Mouse (Mus musculus): ENCODE measurements around the gene Arhgef28. TPM values are rescaled to one million over a fixed set of nuclear protein-coding genes. Genes with fewer than 3 reads are reported as not detected.
A peak's percentile ranks its signal among the peaks of the same experiment; 100 is the strongest.
"Not testable (repeated sequence)": the region's sequence is repeated elsewhere in the genome, so short reads cannot be mapped to it uniquely, and the experiment has no call there.

Gene Arhgef28
- polyA plus RNA-seq, 1 experiment from 2014 or later: 9.3 TPM

DNA sequence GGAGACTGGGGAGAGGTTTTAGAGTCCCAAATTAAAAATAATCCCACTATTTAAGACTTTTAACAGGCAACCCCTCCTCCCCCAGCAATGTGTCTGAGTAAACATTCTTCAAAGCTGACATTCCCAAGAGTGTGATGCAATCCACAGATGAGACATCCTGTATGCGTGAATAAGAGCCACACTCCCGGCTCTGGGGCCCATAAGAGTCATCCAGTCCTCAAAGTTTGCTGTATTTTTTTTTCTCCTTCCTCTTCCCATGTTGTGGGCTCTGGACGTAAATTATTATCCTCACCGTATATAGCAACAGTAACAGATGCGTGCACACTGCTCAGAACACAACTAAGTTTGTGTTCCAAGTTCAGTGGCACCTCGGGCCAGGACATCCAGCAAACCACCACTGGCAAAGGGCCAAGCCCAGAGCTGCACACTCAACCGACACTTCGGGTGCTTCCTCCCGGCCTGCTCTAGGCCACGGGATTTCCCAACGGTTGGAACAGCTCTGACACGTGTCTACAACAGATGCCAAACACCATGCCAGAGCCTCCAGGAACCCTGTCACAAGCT, 178.5 kb downstream of the Arhgef28 start:
- Histone ChIP-seq H3K9ac (no peak overlapping the region), H3K4me3 (no peak overlapping the region), H3K4me2 (no peak overlapping the region), H3K4me1 (peaks cover 28% of the 10 kb centered on the region), H3K9me3 (no peaks in the 10 kb centered on the region), H3K27me3 (replicated peaks) (no peaks in the 10 kb centered on the region), H3K36me3 (no peaks in the 10 kb centered on the region), H3K27ac (replicated peaks) (0 out of 2 replicates have a peak overlapping the region, but pooled peaks have one; percentile 30)
- no peak for ATAC-seq (ENCODE audit: extremely low read depth, insufficient number of reproducible peaks, low FRiP score, low TSS enrichment)
- WGBS: 44% methylated on average over 12 of the region's 12 CpGs

DNA sequence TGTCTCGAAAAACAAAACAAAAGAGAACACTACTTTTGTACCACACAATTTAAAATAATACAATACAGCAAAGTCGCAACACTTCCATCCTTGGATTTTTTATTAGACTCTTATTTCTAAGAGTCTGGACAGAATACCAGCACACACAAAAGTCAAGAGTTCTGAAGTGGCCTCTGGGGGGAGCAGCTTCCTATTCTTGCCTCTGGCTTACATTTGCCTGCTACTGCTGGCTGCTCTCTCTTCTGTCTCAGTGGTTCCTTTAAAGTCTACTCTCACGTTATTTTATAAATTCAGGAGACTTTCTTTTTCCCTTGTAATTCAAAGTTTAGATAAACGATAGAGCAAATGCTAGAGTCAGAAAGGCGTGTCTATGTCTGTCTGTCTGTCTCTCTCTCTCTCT, 179.1 kb downstream of the Arhgef28 start:
- H3K9me3 ChIP-seq: no peaks in the 10 kb centered on the region
- no peak overlapping the region for H3K9ac ChIP-seq
- H3K27me3 ChIP-seq (replicated peaks): no peaks in the 10 kb centered on the region
- no peak for ATAC-seq (ENCODE audit: extremely low read depth, insufficient number of reproducible peaks, low FRiP score, low TSS enrichment)
- no peak overlapping the region for H3K4me2 ChIP-seq
- peaks cover 28% of the 10 kb centered on the region for H3K4me1 ChIP-seq
- H3K27ac ChIP-seq (replicated peaks): 0 out of 2 replicates have a peak overlapping the region, but pooled peaks have one; percentile 30
- H3K4me3 ChIP-seq: no peak overlapping the region
- WGBS: 71% methylated on average over 5 of the region's 5 CpGs
- H3K36me3 ChIP-seq: no peaks in the 10 kb centered on the region

GRCm38 (mm10) chr13:98025706-98026504, 180.3 kb downstream of the Arhgef28 start:
- no peaks in the 10 kb centered on the region for H3K9me3 ChIP-seq
- H3K9ac ChIP-seq: 0 out of 2 replicates have a peak overlapping the region, but pooled peaks have one; percentile 24
- no peaks in the 10 kb centered on the region for H3K27me3 ChIP-seq (replicated peaks)
- no peaks in the 10 kb centered on the region for H3K36me3 ChIP-seq
- peak overlapping the region; percentile 27 for H3K4me3 ChIP-seq
- peak overlapping the region; percentile 51 for H3K4me2 ChIP-seq
- H3K27ac ChIP-seq (replicated peaks): no peak overlapping the region
- no peak for ATAC-seq (ENCODE audit: extremely low read depth, insufficient number of reproducible peaks, low FRiP score, low TSS enrichment)
- WGBS: 59% methylated on average over 26 of the region's 26 CpGs
- peaks cover 28% of the 10 kb centered on the region for H3K4me1 ChIP-seq

- Histone ChIP-seq H3K9me3 (no peaks in the 10 kb centered on the region), H3K27me3 (replicated peaks) (no peaks in the 10 kb centered on the region), H3K4me2 (peak overlapping the region; percentile 51), H3K4me3 (no peak overlapping the region), H3K27ac (replicated peaks) (no peak overlapping the region), H3K4me1 (peaks cover 28% of the 10 kb centered on the region), H3K9ac (no peak overlapping the region), H3K36me3 (no peaks in the 10 kb centered on the region)
- ATAC-seq (ENCODE audit: extremely low read depth, insufficient number of reproducible peaks, low FRiP score, low TSS enrichment): no peak
- WGBS: 74% methylated on average over 7 of the region's 7 CpGs
Observed at GRCm38 (mm10) chr13:98025162-98025561, 181.1 kb downstream of the Arhgef28 start.

- H3K36me3 ChIP-seq: no peaks in the 10 kb centered on the region
- no peak overlapping the region for H3K27ac ChIP-seq (replicated peaks)
- 83% methylated on average over 12 of the region's 12 CpGs for WGBS
- H3K4me1 ChIP-seq: peaks cover 28% of the 10 kb centered on the region
- H3K27me3 ChIP-seq (replicated peaks): no peaks in the 10 kb centered on the region
- no peak overlapping the region for H3K9ac ChIP-seq
- no peak overlapping the region for H3K4me3 ChIP-seq
- no peak overlapping the region for H3K4me2 ChIP-seq
- H3K9me3 ChIP-seq: no peaks in the 10 kb centered on the region
- no peak for ATAC-seq (ENCODE audit: extremely low read depth, insufficient number of reproducible peaks, low FRiP score, low TSS enrichment)
Observed at GRCm38 (mm10) chr13:98024680-98025079, 181.6 kb downstream of the Arhgef28 start.

DNA sequence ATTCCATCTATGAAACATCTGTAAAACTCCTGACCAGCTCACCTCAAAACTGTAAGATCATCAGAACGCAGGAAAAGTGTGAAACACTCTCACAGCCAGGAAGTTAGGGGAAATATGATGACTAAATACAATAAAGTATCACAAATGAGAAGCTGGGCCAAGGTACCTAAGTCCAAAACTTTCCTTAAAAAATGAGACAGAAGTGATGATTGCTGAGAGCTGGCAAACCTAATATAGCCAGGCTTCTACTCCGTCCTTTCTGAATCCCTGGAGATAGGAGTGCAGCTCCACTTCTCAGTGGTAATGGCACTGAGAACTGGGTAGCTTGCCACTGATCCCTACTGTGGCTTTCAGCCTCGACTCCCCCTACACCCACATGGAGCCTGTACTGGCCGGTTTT, 184.3 kb downstream of the Arhgef28 start:
- H3K36me3 ChIP-seq: no peaks in the 10 kb centered on the region
- 57% methylated on average over 4 of the region's 4 CpGs for WGBS
- H3K4me2 ChIP-seq: no peak overlapping the region
- peaks cover 9% of the 10 kb centered on the region for H3K4me1 ChIP-seq
- H3K27me3 ChIP-seq (replicated peaks): 0 out of 2 replicates have a peak, but pooled peaks cover 3% of the 10 kb centered on the region
- no peak overlapping the region for H3K9ac ChIP-seq
- H3K9me3 ChIP-seq: no peaks in the 10 kb centered on the region
- H3K4me3 ChIP-seq: no peak overlapping the region
- no peak overlapping the region for H3K27ac ChIP-seq (replicated peaks)
- ATAC-seq (ENCODE audit: extremely low read depth, insufficient number of reproducible peaks, low FRiP score, low TSS enrichment): no peak

DNA sequence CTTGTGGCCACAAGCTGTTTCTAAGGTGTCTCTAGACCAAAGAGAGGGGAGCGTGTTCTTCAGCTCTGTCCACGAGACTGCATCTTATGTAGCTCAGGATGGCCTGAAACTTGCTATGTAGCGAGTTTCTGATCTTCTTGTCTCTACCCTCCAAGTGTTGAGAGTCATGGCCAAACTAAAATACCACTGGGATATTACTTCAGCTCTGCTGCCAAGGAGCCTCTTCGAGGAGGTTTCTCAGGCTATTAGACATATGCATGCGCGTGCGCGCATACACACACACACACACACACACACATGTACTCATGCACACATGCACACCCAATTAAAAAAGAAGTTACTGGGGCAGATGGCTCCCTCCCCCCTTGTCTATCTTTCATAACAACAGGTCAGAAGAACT, 187.4 kb downstream of the Arhgef28 start:
- H3K27ac ChIP-seq (replicated peaks); H3K4me3 ChIP-seq; H3K4me2 ChIP-seq; H3K36me3 ChIP-seq; H3K9me3 ChIP-seq; ATAC-seq (ENCODE audit: extremely low read depth, insufficient number of reproducible peaks, low FRiP score, low TSS enrichment); H3K9ac ChIP-seq: not testable (repeated sequence)
- 88% methylated on average over 8 of the region's 8 CpGs for WGBS
- Histone ChIP-seq H3K4me1 (peaks cover 15% of the 10 kb centered on the region), H3K27me3 (replicated peaks) (peaks cover 14% of the 10 kb centered on the region; the same call in 1 of the 2 replicates)

DNA sequence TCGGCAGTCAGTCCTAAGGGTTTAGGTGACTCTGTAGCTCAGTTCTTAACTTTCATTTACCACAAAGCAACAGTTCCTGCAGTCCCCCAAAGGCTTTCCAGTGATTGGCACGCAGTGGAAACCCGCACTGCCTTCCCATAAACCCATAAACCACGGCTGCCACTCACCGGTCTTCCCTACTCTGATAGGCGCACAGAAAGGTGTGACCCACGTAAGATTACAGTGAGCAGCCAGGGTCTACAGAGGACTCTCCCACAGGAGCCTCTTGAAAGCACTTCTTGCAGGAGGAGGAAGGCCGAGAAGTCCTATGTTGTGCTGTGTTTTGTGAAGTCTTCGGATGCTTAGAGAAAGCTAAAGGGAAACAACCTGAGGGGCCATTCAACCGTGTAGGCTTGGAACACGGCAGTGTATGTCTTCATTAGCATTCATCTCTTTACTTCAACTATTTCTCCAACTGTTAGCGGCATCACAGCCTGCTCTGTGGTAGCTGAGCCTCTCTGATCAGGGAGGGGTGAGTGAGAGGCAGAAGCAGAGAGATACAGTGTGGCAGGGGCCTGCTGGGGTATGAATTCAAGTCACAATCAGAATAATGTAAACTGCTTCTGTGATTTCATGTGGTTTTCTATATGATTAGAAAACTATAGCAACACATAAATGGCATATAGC, 189.2 kb downstream of the Arhgef28 start:
- no peak for ATAC-seq (ENCODE audit: extremely low read depth, insufficient number of reproducible peaks, low FRiP score, low TSS enrichment)
- Histone ChIP-seq H3K4me1 (peaks cover 21% of the 10 kb centered on the region), H3K27ac (replicated peaks) (no peak overlapping the region), H3K27me3 (replicated peaks) (peaks cover 14% of the 10 kb centered on the region; the same call in 1 of the 2 replicates), H3K4me3 (peak overlapping the region; percentile 52), H3K9ac (peak overlapping the region; percentile 70), H3K9me3 (no peaks in the 10 kb centered on the region), H3K36me3 (no peaks in the 10 kb centered on the region), H3K4me2 (peak overlapping the region; percentile 81)
- WGBS: 27% methylated on average over 12 of the region's 12 CpGs

- Histone ChIP-seq H3K27me3 (replicated peaks) (peaks cover 14% of the 10 kb centered on the region; the same call in 1 of the 2 replicates), H3K27ac (replicated peaks) (no peak overlapping the region), H3K4me3 (peak overlapping the region; percentile 52), H3K36me3 (no peaks in the 10 kb centered on the region), H3K9ac (peak overlapping the region; percentile 70), H3K4me2 (peak overlapping the region; percentile 81), H3K9me3 (no peaks in the 10 kb centered on the region), H3K4me1 (peaks cover 21% of the 10 kb centered on the region)
- no peak for ATAC-seq (ENCODE audit: extremely low read depth, insufficient number of reproducible peaks, low FRiP score, low TSS enrichment)
- 20% methylated on average over 33 of the region's 33 CpGs for WGBS
Observed at GRCm38 (mm10) chr13:98015981-98016922, 190.0 kb downstream of the Arhgef28 start.

GRCm38 (mm10) chr13:98014892-98015291, 191.3 kb downstream of the Arhgef28 start:
- H3K4me1 ChIP-seq: peaks cover 21% of the 10 kb centered on the region
- H3K27ac ChIP-seq (replicated peaks): no peak overlapping the region
- H3K27me3 ChIP-seq (replicated peaks): peaks cover 14% of the 10 kb centered on the region; the same call in 1 of the 2 replicates
- no peaks in the 10 kb centered on the region for H3K36me3 ChIP-seq
- no peak overlapping the region for H3K4me3 ChIP-seq
- ATAC-seq (ENCODE audit: extremely low read depth, insufficient number of reproducible peaks, low FRiP score, low TSS enrichment): no peak
- H3K4me2 ChIP-seq: no peak overlapping the region
- 59% methylated on average over 3 of the region's 3 CpGs for WGBS
- H3K9me3 ChIP-seq: no peaks in the 10 kb centered on the region
- no peak overlapping the region for H3K9ac ChIP-seq
